Mouse (Mus musculus): ENCODE measurements around the gene Hmg20b.

Gene Hmg20b

DNA sequence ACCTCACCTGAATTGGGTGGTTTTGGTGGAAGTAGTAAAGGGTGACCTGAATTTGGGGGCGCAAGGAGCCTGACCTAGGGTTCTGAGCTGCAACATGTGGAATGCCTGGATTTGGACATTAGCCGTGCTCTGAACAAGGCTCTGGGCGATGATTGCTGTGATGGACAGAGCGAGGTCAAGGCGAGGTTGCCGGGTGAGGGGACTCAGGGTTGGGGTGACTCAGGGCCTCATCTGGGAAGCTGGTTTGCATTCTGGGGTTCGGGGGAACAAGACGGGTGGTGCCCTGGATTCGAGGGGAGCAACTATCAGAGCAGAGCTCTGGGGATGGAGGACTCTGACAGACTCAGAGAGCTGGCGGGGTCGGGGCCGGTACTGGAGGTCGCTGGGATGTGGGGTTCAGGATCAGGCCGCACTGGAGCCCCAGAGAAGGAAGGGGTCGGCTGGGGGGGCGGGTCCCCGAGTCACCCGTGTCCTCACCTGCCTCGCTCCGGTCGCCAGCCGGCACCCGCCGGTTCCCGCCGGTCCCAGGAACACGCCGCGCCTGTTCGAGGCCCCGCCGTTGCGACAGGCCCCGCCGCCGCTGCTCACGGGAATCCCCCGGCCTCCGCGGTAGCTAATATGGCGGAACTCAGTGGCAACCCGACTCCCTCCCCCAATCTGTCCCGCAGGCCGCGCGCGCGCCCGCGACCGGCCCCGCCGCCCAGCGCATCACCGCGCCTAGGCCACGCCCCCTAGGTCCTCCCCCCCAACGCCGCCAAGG lies 27.7 kb upstream of the Hmg20b start, which contains the start of gene Fzr1:
Gene Fzr1 (minus strand): TSS at position 724 of the 760 bp plus-strand sequence.
- DNase-seq: no peak

DNA sequence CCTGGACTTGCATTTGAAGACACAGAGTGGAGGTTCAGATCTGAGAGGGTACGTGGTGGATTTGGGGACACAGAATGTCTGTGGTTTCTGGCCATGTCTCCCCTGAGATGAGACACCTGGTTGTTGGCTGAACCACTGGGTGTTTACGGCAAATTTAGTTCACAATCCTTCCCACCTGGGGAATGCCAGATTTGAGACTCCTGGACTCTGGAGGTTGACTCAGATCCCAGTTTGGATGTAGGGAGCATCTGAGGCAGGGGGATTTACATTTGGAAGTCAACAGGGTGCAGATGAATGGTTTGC lies 27.0 kb upstream of the Hmg20b start:
- no peak for DNase-seq

DNA sequence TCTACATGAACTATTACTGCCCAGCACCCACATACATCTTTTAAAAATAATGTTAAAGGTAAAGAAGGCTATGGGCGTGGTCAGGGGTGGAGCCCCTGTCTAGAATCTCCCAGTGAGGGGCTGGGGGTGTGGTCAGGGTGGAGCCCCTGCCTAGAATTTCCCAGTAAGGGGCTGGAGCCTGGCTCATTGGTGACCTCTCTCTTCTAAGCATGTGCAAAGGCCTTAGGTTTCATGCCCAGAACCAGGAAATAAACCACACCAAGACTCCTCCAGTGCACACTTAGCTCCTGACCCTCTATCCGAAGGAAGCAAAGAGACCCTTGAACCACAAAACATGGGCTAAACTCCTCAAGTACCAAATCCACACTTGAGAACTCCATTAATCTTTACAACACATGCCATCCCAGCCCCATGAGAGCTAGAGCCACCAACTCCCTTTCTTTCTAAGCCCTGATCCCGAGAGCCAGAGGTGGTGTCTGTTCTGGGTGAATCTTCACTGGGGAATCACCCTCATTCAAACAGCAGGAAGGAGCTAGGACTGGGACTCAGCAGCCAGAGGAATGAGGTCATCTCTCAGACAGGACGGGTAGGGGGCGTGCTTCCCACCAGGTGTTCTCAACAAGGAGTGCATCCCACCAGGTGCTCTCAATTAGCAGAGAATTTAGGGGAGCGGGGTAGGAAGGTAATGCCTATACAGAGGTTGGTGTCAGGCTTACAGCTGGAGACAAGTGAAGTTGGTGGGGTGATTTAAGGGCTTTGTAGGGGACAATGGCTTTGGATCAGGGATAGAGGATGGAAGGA lies 26.5 kb upstream of the Hmg20b start:
- DNase-seq: peak; percentile 91

DNA sequence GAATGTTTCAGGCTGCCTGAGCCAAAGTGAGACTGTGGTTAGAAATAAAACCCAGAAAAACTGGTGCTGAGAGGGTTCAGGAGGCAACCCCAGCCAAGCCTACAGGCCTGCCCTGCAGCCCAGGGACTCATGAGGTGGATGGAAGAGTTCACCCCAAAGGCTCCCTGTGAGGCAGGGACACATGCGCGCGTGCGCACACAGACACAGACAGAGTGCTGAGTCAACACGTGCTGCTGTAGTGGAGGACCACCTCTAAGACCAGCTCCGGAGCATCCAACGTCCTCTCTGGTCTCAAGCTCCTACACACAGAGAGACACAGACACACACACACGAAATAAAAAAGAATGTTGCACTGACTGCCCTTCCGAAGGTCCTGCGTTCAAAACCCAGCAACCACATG lies 25.0 kb upstream of the Hmg20b start:
- no peak for DNase-seq

DNA sequence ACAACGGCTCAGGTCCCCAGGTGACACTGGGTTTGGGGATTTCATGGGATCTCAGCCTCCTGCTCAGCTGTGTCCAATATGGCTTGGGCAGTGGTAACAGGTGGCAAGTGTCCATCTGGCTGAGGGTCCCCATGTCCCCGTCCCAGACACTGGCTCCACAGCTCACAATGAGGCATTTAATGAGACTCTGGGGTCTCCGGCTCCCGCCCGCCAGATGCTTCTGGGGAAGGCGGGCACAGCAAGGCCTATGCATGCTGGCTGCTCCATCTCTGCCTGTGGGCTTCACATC lies 16.9 kb upstream of the Hmg20b start:
- DNase-seq: no peak

DNA sequence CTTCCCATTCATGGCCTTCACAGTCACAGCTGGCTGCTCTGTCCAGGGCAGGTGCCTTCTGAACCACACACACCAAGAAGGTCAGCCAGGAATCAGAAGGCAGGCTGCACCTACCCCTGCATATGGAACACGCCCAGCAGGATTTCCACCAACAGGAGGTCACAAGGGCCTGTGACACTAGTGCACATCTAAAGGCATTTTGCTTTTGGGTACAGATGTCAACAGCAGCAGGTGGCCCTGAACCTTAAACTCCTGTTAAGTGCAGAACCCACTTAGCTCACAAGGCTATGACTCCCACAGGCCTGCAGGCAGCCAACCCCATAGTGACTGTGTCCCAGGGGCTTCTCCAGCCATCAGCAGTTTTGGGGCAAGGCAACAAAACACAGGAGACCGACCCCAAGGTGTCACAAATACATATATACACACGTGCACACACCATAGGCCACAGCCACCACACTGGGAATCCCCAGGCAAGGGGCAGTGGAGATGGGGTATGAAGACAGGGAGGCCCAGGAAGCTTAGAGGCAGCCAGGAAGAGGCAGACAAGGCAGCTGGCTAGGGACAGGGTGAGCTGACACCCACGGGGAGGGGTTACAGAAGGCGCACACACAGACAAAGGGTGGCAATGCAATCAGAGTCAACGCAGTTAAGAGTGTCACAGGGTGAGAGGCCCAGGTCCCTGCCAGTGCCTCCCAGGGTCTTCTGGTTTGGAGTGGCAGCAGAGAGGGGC lies 16.4 kb upstream of the Hmg20b start:
- DNase-seq: no peak

DNA sequence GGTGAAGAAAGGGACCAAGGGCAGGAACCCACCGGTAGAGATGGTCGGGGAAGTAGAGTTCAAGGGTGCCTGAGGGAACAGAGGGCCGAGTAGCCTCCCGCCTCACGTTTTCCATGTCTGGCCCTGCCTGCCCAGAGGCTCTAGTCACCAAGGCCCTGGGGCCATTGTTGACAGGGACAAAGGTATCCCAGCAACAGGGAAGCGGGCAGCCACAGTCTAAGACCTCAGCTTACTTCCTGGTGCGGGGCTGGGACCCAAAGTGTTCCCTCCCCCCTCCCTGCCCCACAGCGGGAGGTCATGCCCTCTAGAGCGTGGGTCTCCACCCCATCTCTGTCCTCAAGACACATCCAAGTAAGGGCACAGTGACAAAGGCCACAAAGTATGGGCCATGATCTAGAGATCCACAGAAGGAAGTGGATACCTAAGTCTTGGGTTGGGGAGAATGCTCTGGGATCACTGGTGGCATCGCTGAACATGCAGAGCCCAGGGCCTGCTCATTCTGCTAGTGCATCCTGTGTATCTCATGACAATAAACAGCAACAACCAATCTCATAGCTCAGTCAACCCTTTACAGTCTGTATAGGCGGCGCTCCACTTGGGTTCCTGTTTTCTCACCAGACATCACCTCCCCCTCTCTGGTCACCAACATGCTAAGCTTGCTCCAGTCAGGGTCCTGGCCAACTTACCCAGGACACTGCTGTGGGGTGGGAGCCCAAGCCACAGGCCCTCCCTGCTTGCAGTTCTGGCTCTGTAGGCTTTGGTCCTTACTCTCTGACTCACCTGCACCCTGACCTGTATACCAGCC lies 15.6 kb upstream of the Hmg20b start, which contains the start of gene 4930404N11Rik:
Gene 4930404N11Rik (minus strand): TSS at position 145 of the 805 bp plus-strand sequence.
- peak; percentile 48 for DNase-seq

DNA sequence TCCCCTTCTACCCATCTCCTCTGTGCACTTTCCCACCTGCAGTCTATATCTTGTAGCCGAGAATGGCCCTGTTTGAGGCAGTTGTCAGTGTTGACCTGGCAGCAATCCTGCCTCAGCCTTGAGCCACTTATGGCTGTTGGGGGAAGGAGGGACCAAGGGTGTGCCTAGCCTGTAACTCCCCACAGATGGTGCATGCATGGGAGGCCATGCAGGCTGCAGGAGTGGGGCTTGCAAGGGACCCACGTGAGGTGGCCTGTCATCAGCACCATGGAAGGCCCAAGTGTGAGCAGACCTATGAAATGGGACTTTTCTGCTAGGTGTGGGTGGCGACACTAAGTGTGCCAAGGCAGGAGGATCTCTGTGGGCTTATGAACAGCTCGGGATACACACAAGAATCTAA lies 14.8 kb upstream of the Hmg20b start:
- no peak for DNase-seq

DNA sequence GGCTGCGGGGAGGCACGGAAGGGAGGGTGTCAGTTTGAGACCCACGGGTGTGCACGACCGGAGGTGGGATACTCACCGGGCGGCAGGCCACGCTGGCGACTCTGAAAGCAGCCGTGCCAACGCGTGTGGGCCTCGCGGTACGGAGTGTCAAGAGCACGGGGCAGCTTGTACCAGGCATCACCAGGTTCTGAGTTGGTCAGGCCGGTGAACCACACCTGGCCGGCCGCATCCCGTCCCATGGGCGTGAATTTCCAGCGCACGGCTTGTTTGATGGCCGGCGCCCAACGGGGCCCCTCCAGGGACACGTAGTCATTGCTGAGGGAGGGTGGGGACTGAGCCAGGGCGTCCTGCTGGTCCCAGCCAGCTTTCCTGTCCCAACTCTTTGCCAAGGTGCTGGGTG lies 14.4 kb upstream of the Hmg20b start:
- DNase-seq: peak; percentile 59

DNA sequence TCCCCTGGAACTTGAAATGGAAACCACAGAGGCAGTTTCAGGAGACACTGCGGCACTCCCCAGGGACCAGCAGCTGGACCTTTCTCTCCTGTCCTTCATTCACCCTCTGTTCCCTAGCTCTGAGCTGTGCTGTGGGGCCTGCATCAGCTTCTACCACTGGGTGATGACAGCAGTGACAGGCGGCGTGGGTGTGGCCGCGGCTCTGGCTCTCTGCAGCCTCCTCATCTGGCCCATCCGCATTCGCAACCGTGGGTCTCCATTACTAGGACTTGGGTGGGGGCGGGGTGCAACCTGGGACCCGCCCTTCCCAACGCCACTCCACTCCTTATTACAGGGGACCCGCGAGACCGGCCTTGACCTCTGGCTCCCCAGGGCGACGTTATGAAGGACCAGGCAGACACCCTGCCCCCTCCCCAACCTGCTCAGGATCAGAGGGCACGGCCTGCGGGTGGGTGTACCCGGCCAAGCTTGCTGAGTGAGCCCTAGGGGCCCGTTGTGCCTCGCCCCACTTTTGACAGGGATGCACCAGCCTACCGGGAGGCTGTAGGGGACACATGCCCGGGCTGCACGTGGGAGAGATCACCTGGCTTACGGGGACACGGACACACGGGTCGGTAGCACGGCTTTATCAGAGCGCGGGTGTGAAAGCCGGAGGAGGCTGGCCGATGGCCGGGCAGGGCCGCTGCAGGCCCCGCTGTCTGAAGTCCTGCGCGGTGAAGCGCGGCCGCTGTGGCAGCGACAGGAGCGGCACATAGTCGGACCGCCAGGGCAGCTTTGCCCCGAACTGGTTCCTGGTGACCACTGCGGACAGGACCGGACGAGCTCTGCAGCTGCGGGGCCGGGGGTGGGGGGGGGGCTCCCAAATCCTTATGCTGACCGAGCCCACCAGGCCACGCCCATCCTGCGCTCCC lies 13.4 kb upstream of the Hmg20b start:
- peak; percentile 78 for DNase-seq

DNA sequence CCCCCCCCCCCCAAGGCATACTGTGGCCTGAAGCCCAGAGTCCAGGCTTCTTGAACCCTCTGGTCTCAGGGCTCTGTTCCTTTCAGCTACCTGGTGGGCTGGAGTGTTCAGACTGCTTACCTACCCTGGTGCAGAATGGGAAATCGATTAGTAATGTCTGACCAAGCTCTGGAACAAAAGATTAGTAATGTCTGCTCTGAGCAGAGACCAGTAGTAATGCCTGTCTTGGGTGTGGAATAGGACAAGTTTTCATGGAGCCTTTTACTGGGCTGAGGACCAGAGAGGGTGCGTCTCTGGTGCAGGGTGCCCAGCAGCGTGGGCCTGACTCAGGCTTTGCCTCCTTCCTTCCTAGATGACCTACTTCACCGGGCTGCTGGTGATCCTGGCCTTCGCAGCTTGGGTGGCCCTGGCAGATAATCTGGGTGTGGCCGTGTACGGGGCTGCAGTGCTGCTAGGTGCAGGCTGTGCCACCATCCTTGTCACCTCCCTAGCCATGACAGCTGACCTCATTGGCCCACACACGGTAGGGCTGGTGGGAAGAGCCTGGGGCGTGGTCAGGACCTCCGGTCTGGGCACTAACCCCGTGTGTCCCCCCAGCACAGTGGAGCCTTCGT lies 12.2 kb upstream of the Hmg20b start:
- DNase-seq: peak; percentile 92

DNA sequence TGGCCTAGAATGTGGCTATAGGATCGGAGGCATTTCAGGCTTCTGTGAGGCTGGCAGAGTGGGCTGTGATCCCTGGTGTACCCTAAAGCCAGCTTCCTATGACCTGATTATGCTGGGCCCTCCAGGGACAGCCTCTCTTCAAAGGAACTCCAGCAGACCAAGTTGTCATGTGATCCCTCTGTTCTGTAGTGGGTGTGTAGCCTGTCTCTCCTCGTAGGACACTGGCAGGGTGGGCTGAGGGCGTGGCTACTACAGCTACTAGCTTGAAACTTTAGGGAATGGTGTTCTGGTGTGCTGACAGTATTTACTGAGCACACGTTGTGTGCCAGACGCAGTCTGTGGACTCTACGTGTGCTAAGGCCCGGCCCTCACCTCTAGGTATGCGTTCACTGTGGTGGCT lies 10.4 kb upstream of the Hmg20b start:
- DNase-seq: no peak

DNA sequence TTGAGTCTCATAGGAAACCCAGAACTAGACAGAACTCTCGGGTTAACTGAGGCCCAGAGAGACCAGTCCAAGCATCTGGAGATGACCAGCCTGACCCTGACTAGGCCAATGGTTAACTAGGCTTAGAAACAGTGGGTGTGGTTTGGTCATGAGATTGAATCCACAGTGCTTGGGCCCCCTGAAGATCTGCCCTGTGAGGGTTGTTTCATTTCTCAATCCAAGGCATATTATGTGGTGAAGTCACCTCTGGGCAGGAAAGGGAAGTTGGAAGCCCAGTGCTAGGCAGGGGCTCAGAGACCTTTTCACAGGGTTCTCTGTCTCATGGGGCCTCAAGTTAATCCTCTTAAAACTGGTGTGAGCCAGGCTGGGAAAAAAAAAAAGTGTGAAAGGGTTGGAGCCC lies 8.6 kb upstream of the Hmg20b start:
- DNase-seq: no peak

DNA sequence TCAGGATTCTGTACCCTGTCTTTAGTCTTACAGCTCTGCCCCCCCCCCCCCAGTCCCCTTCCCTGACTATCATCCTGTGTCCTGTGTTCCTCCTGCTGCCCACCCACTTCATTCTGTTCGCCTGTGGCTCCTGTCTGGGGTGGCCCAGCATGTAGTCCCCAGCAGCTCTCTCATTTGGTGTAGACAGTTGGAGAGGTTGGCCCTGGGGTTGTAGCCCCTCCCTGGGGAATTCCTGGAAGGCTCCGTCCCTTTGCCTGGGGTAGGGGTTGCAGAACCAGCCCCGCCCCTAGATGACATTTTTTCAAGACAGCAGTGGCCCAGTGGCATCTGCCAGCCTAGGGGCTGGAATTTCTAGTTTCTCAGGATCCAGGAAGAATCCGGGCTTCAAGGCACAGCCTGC lies 7.9 kb upstream of the Hmg20b start:
- no peak for DNase-seq

DNA sequence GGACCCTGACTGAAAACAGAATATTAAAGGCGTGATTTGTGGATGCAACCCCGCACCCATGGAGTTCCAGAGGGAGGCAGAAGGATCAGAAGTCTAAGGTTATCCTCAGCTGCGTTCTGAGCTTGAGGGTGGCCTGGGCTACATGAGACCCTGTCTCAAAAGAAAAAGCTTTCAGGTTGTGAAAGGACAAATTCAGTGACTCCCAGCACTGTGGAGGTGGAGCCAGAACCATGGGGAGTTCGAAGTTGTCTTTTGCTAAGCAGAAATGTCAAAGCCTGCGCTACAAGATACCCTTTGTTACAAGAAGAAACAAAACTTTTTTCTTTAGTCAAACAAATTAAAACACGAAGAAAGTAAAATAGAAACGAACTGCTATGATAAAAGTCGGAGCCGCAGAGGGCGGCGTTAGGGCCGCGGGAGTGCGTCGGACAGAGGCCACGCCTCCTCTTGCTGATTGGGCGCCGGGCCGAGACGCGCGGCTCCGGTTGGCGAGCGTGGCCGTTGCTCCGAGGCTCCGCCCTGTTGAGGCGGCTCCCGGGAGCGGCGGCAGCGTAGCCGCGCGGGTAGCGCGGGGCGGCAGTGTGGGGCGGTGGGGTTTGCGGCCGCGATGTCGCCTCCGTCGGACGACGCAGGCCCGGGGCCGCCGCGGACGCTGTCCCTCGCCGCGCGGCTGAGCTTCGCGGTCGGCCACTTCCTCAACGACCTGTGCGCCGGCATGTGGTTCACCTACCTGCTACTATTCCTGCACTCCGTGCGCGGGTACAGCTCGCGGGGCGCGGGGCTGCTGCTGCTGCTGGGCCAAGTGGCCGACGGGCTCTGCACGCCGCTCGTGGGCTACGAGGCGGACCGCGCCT lies 6.9 kb upstream of the Hmg20b start, which contains the start of gene Mfsd12:
Gene Mfsd12 (plus strand): TSS at position 501 of the 854 bp plus-strand sequence.
- DNase-seq: peak; percentile 96

DNA sequence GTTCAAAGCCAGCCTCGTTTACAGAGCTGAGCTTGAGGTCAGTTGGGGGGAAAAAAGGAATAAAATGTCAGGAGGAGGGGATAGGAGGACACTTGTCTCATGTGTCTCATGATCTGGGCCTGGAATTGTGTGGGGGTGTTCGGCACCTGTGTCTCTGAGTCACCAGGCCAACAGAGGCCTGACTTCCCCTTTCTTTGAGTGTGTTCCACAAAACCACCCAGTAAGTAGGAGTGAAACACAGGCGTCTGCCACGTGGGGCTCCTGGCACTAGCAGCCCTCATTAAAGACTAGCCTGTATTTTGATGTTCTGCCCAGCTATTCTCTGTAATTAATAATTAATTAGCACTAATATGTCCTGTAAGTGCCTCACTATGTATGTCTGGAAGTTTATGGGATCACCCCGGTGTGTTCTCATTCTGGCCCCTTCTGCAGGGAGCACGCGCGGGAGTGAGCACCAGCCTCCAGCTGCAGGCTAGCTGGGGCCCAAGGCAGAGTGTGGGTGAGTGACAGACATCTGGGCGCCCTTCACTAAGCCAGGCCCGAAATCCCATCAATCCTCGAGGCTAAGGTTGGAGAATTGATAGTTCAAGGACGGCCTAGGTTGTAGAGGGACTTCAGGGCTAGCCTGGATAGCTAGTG lies 6.2 kb upstream of the Hmg20b start:
- DNase-seq: no peak

DNA sequence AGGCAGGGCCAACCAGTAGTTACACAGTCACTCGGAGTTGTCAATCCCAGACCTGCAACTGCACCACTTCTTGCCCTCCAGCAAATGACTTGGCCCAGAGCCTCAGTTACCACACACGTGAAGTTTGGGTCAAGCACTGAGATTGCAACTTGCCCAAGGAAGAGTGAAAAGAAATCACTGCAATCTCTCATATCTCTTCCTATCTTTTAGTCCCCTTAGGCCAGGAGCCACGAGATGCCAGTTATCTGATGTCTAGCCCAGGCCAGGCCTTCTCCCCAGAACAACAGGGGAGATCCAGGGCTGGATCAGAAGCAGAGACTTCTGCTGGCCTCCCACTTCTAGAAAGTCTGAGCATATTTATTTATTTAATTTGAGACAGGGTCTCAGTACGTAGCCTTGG lies 5.3 kb upstream of the Hmg20b start:
- no peak for DNase-seq

DNA sequence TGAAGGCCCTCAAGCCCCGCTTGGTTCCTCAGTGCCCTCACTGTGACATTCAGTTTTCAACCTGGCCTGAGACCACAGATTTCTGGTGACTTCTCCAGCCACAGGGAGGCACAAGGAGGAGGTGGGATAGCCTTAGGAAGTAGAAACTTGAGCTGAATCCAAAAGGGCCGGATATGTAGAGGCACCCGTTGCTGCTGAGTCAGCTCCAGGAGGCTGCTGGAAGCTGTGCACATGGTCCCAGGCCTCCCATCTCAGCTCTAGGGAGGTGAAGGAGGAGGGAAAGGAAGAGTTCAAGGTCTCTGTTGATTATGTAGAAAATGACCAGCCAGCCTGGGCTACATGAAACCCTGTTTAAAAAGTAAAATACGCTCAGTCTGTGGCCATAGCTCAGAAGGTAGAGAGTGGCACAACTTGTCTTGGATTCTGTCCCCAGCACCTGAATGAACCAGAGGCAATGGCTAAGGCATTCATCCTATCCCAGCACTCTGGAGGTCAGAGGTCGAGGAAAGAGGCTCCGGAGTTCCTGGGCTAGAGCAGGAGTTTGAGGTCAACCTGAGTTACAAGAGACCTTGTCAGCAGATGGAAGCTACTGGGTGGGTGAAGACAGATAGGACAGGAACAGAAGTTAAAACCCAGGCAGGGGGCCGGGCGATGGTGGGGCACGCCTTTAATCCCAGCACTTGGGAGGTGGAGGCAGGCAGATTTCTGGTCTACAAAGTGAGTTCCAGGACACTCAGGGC lies 4.6 kb upstream of the Hmg20b start:
- no peak for DNase-seq

DNA sequence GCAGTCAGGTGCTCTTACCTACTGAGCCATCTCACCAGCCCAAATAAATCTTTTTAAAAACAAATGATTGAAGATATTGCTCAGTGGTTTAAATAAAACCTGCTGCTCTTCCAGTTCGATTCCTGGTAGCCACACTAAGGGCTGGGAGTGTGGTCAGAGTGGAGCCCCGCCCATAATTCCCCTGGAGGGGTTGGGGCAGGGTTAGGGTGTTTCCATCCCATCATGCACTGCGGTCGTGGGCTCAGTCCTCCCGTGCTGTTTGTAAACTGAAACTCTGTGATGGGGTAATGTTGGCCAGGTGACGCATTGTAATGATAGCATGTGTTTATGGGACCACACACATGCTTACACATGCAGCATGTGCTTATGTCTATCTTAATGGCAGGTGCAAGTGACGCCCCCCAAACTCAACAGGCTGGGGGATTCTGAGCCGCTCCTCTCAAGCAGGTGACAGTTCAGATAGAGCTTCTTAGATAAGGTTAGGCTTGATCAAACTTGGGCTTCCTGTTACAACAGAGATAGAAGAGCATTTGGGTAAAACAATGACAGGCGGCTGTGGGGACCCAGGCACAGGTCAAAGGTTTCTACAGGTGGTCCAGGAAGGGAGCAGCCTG lies 1.5 kb upstream of the Hmg20b start:
- peak; percentile 92 for DNase-seq

All from liver (tissue).